Mouse (Mus musculus): ENCODE data around the gene Rbp3. TPM values are rescaled to one million over a fixed set of nuclear protein-coding genes. Genes with fewer than 3 reads are reported as not detected.

The Rbp3 gene
- polyA plus RNA-seq, 1 experiment from 2014 or later: not detected

DNA sequence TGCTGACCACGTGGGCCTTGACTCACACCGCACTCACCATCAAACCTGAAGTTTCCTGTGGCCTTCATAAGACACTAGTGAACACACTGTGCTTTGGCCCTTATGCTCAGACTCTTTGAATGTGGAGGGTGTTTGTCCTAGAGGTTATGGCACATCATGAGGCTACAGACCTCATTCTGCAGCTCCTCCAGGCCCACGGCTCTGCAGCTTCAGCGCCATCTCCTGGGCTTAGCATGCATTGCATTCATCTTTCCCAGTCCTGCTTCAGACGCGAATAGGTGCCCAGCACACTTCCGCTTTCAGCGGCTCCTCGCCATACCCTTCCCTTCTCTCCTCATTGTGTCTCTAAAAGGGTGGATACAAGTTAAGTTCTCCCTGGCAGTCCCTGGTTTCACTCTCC, 14.7 kb upstream of the Rbp3 start:
- no peak for ATAC-seq
- POLR2A ChIA-PET: no interaction called here
- TF ChIP-seq CTCF (IDR thresholded peaks at IDR 0.05): no peak
- H3K27me3 ChIP-seq: no peaks in the 10 kb centered on the region
- in situ Hi-C loops (cut with MboI; ENCODE audit: low pct_unique_long_range_greater_than_20kb): no loop called here
- no peak for DNase-seq (ENCODE audit: low read depth, low spot score)
- CTCF ChIA-PET: no interaction called here

GRCm38 (mm10) chr14:33940739-33941138, 13.1 kb upstream of the Rbp3 start, which contains the start of gene Gdf2:
Gene Gdf2 (plus strand): TSS chr14:33941039.
- ATAC-seq (no peak), DNase-seq (ENCODE audit: low read depth, low spot score) (no peak)
- POLR2A ChIA-PET: no interaction called here
- TF ChIP-seq CTCF (IDR thresholded peaks at IDR 0.05): no peak
- H3K27me3 ChIP-seq: no peaks in the 10 kb centered on the region
- CTCF ChIA-PET: no interaction called here
- in situ Hi-C loops (cut with MboI; ENCODE audit: low pct_unique_long_range_greater_than_20kb): no loop called here

DNA sequence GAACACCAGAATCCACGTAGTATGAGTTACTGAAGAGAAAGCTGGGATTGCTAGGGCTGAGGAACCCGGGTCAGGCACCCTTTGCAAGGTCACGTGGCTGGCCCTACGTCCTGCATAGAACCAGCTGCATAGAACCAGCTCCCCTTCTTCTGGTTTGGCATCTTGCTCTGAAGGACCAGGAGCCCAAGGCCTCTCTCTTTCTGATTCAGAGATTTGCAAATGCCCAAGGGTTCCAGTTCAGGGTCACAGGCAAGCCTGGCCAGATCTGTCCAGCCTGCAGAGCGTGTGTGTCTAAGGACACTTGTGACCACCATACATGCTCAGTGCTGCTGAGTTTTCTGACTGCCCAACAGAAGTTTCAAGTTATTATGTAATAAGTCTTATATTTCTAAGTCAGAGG, 11.6 kb upstream of the Rbp3 start:
- TF ChIP-seq CTCF (IDR thresholded peaks at IDR 0.05): no peak
- CTCF ChIA-PET: no interaction called here
- DNase-seq (ENCODE audit: low read depth, low spot score) (no peak), ATAC-seq (no peak)
- POLR2A ChIA-PET: no interaction called here
- H3K27me3 ChIP-seq: no peaks in the 10 kb centered on the region
- in situ Hi-C loops (cut with MboI; ENCODE audit: low pct_unique_long_range_greater_than_20kb): no loop called here

DNA sequence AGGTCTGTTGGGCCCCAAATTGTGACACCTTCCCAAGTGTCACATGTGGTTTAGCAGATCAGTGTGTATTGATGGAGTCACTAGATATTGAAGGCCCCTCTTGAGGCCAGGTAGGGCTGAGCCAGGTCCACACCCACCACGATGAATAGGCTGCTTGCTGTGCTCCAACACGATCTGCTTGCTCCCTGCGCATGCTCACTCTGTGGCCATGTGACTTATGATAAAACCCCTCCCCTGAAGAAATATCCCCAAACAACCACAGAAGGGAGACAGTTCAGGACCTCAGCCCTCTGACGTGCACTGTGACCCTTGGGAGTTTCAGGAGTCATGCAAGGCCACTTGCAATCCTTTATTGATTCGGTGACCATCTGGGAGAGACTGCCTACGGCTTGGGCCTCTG, 7.7 kb upstream of the Rbp3 start:
- TF ChIP-seq CTCF (IDR thresholded peaks at IDR 0.05): no peak
- DNase-seq (ENCODE audit: low read depth, low spot score) (no peak), ATAC-seq (no peak)
- POLR2A ChIA-PET: no interaction called here
- CTCF ChIA-PET: no interaction called here
- no peaks in the 10 kb centered on the region for H3K27me3 ChIP-seq
- in situ Hi-C loops (cut with MboI; ENCODE audit: low pct_unique_long_range_greater_than_20kb): no loop called here

GRCm38 (mm10) chr14:33952233-33952981, 1.4 kb upstream of the Rbp3 start:
- ATAC-seq: no peak
- no peak for TF ChIP-seq CTCF (IDR thresholded peaks at IDR 0.05)
- H3K27me3 ChIP-seq: peaks cover 21% of the 10 kb centered on the region
- CTCF ChIA-PET: no interaction called here
- POLR2A ChIA-PET: no interaction called here
- DNase-seq (ENCODE audit: low read depth, low spot score): no peak
- in situ Hi-C loops (cut with MboI; ENCODE audit: low pct_unique_long_range_greater_than_20kb): no loop called here

DNA sequence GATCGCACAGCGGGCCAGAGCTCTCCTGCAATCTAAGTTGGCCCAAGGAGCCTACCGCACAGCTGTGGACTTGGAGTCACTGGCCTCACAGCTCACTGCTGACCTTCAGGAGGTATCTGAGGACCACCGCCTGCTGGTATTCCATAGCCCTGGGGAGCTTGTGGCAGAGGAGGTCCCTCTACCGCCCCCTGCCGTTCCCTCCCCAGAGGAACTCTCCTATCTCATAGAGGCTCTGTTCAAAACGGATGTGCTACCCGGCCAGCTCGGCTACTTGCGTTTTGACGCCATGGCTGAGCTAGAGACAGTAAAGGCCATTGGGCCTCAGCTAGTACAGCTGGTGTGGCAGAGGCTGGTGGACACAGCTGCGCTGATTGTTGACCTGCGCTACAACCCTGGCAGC, 2.3 kb downstream of the Rbp3 start:
- CTCF ChIA-PET: no interaction called here
- DNase-seq (ENCODE audit: low read depth, low spot score) (no peak), ATAC-seq (no peak)
- peaks cover 21% of the 10 kb centered on the region for H3K27me3 ChIP-seq
- POLR2A ChIA-PET: no interaction called here
- no peak for TF ChIP-seq CTCF (IDR thresholded peaks at IDR 0.05)
- in situ Hi-C loops (cut with MboI; ENCODE audit: low pct_unique_long_range_greater_than_20kb): loop anchor here (5.0 kb wide), 1 partner anchor 446 kb away; no protein-coding TSS in a partner anchor

GRCm38 (mm10) chr14:33958186-33958585, 4.4 kb downstream of the Rbp3 start:
- ATAC-seq (no peak), DNase-seq (ENCODE audit: low read depth, low spot score) (no peak)
- CTCF ChIA-PET: no interaction called here
- POLR2A ChIA-PET: no interaction called here
- peaks cover 21% of the 10 kb centered on the region for H3K27me3 ChIP-seq
- in situ Hi-C loops (cut with MboI; ENCODE audit: low pct_unique_long_range_greater_than_20kb): loop anchor here (5.0 kb wide), 1 partner anchor 444 kb away; no protein-coding TSS in a partner anchor
- TF ChIP-seq CTCF (IDR thresholded peaks at IDR 0.05): no peak

DNA sequence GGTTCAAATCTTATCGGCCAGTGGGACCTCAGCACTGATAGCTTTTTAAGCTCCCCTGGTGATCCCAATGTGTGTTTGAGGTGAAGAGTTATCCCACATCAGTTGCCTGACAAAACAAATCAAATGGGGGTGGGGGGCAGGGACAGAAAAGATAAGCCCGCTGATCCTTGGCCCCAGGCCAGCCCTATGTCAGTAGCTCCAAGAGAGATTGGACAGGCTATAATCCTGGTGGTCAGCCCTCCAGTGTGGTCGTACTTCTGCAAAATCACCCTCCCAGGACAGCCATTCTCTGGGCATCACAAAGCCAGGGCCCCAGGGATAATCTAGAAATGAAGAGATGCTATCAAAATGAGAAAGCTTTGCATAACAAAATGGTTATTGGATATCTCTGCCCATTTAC, 5.0 kb downstream of the Rbp3 start:
- peaks cover 21% of the 10 kb centered on the region for H3K27me3 ChIP-seq
- no peak for TF ChIP-seq CTCF (IDR thresholded peaks at IDR 0.05)
- ChIA-PET POLR2A (no interaction called here), CTCF (interaction anchor here (1.4 kb wide), 1 partner anchor 14 kb away, joined by 4 read pairs; no protein-coding TSS in a partner anchor)
- no peak for DNase-seq (ENCODE audit: low read depth, low spot score)
- no peak for ATAC-seq
- in situ Hi-C loops (cut with MboI; ENCODE audit: low pct_unique_long_range_greater_than_20kb): loop anchor here (5.0 kb wide), 1 partner anchor 443 kb away; no protein-coding TSS in a partner anchor

DNA sequence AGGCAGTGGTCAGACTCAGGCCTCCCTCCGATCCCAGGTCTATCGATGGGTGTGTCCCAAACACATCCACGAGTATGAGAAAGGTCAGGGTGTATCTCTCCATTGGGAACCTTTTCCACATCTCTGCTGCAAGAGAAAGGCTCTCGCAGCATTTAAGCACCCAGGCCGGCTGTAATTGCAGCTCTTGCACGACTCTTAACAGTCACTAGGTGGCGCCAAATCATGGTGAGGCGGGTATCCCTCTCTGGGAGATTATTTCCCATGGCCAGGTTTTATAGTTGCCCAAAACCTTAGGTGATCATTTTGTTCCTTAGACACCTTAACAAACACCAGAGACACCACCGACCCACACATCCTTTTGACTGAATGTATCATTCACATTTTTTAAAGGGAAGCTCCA, 5.5 kb downstream of the Rbp3 start:
- ATAC-seq: no peak
- ChIA-PET CTCF (interaction anchor here (1.4 kb wide), 1 partner anchor 14 kb away, joined by 4 read pairs; no protein-coding TSS in a partner anchor), POLR2A (no interaction called here)
- DNase-seq (ENCODE audit: low read depth, low spot score): no peak
- no peak for TF ChIP-seq CTCF (IDR thresholded peaks at IDR 0.05)
- in situ Hi-C loops (cut with MboI; ENCODE audit: low pct_unique_long_range_greater_than_20kb): loop anchor here (5.0 kb wide), 1 partner anchor 443 kb away; no protein-coding TSS in a partner anchor
- peaks cover 21% of the 10 kb centered on the region for H3K27me3 ChIP-seq

DNA sequence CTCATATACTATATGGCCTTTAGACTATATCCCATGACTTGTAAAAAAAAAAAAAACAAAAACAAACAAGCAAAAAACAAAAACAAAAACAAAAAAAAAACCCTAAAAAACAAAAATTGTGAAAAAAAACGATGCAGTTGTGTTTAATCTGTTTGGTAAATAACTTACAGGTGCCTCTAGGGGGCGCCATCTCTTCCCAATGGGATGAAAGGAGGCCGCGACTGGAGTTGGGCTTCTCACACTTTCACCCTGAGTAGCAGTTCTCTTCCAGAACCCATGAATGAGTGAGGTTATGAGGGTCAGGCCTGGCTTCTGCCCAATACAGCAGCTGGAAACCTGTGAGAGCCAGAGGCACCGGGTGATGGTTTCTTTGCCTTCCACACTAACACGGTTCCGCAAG, 11.9 kb downstream of the Rbp3 start:
- POLR2A ChIA-PET: no interaction called here
- DNase-seq (ENCODE audit: low read depth, low spot score): no peak
- no peak for TF ChIP-seq CTCF (IDR thresholded peaks at IDR 0.05)

GRCm38 (mm10) chr14:33972679-33973078, 18.9 kb downstream of the Rbp3 start:
- no peak for TF ChIP-seq CTCF (IDR thresholded peaks at IDR 0.05)
- H3K27me3 ChIP-seq: peaks cover 20% of the 10 kb centered on the region
- DNase-seq (ENCODE audit: low read depth, low spot score) (no peak), ATAC-seq (no peak)
- in situ Hi-C loops (cut with MboI; ENCODE audit: low pct_unique_long_range_greater_than_20kb): no loop called here
- POLR2A ChIA-PET: no interaction called here
- CTCF ChIA-PET: no interaction called here

More for the DNA sequence above, 11.9 kb downstream of the Rbp3 start:
- H3K27me3 ChIP-seq: peaks cover 5% of the 10 kb centered on the region
- no peak for ATAC-seq
- in situ Hi-C loops (cut with MboI; ENCODE audit: low pct_unique_long_range_greater_than_20kb): loop anchor here (10.0 kb wide), 1 partner anchor 139 kb away; the partner anchor contains the start of gene A630023A22Rik
- CTCF ChIA-PET: no interaction called here

Data from Patski (cell line).